Mouse (Mus musculus): ENCODE data around the gene Samsn1.

The Samsn1 gene

GRCm38 (mm10) chr16:75930222-75930553 is 91.9 kb downstream of the Samsn1 start:
- DNase-seq, result no peak

- DNase-seq, result no peak
Measured at GRCm38 (mm10) chr16:75929536-75930221, 92.4 kb downstream of the Samsn1 start.

- DNase-seq, result no peak
Measured at GRCm38 (mm10) chr16:75926511-75926910, 95.6 kb downstream of the Samsn1 start.

- no peak for DNase-seq
Measured at GRCm38 (mm10) chr16:75920870-75921269, 101.2 kb downstream of the Samsn1 start.

- DNase-seq, result no peak
Measured at GRCm38 (mm10) chr16:75919298-75919697, 102.8 kb downstream of the Samsn1 start.

GRCm38 (mm10) chr16:75917712-75918111 is 104.4 kb downstream of the Samsn1 start:
- no peak for DNase-seq

- DNase-seq, result no peak
Measured at GRCm38 (mm10) chr16:75912051-75912450, 110.0 kb downstream of the Samsn1 start.

- DNase-seq, result no peak
Measured at GRCm38 (mm10) chr16:75908635-75909494, 113.2 kb downstream of the Samsn1 start.

- DNase-seq, result no peak
Measured at GRCm38 (mm10) chr16:75906790-75907189, 115.3 kb downstream of the Samsn1 start.

GRCm38 (mm10) chr16:75906260-75906659 is 115.8 kb downstream of the Samsn1 start:
- DNase-seq, result no peak

- DNase-seq, result no peak
Measured at GRCm38 (mm10) chr16:75905324-75905723, 116.8 kb downstream of the Samsn1 start.

GRCm38 (mm10) chr16:75904072-75904471 is 118.0 kb downstream of the Samsn1 start:
- DNase-seq, result no peak

- DNase-seq, result no peak
Measured at GRCm38 (mm10) chr16:75903028-75903427, 119.1 kb downstream of the Samsn1 start.

- DNase-seq, result no peak
Measured at GRCm38 (mm10) chr16:75899885-75900620, 122.0 kb downstream of the Samsn1 start.

- no peak for DNase-seq
Measured at GRCm38 (mm10) chr16:75897828-75898367, 124.2 kb downstream of the Samsn1 start.

- no peak for DNase-seq
Measured at GRCm38 (mm10) chr16:75894263-75894901, 127.7 kb downstream of the Samsn1 start.

GRCm38 (mm10) chr16:75893470-75893869 is 128.6 kb downstream of the Samsn1 start:
- no peak for DNase-seq

- DNase-seq, result no peak
Measured at GRCm38 (mm10) chr16:75889081-75889646, 132.9 kb downstream of the Samsn1 start.

- no peak for DNase-seq
Measured at GRCm38 (mm10) chr16:75887203-75887602, 134.9 kb downstream of the Samsn1 start.

GRCm38 (mm10) chr16:75878885-75879284 is 143.2 kb downstream of the Samsn1 start:
- DNase-seq, result no peak

GRCm38 (mm10) chr16:75877170-75877569 is 144.9 kb downstream of the Samsn1 start:
- no peak for DNase-seq

GRCm38 (mm10) chr16:75875896-75876295 is 146.2 kb downstream of the Samsn1 start:
- no peak for DNase-seq
